Mouse (Mus musculus): ENCODE measurements around the gene Pax6. TPM values are rescaled to one million over a fixed set of nuclear protein-coding genes. Genes with fewer than 3 reads are reported as not detected.

Gene Pax6
- not detected in 2 replicates for polyA plus RNA-seq (2012; rRNA removed; ENCODE audit: low replicate concordance)

DNA sequence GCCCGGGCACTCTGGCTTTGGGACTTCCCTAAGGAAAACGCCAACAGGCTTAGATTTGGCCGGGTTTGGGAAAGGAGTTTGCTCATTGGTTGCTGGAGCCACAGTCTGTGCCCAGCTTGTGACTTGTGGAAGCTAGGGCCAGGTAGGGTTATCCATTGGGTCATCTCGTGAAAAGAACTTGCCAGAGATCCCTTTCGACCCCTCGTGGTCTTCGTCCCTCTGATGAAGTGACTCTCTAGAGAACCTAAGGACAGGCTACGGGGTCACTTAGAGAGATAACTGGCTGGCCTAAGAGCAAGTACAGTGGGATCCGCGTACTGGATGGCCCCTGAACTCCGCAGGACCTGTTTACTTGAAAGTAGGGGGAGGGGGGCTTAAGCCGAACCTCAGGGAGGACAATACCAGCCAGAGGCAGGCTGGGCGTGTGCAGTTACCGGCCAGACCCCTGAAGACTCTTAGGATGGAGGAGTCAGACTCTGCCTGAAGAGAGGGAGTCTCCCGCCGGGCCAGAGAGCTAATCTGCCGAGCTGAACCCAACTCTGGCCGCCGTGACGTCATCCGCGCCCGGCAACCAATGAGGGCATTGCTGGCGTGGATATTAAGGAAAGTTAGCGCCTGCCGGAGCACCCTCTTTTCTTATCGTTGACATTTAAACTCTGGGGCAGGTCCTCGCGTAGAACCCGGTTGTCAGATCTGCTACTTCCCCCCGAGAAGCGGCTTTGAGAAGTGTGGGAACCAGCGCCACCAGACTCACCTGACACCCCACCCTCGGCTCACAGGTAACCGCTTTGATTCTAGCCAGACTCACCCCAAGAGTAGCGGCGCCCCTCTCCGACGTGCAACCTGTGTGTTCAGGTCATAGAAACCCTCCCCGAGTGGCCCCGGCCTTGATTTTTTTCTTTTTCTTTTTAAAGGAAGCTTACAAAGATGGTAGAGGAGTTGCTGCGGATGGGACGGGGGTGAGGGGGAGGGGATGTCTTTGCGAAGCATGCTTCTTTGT is at the start of gene Pax6:
Pax6 (plus strand) TSS at position 630 of the 1,000 bp plus-strand sequence.

Other genes starting within 250 kb of the Pax6 start
- 3.3 and 4.1 TPM in 2 replicates for gene Elp4, start 235.7 kb downstream of the Pax6 start, polyA plus RNA-seq (2012; rRNA removed; ENCODE audit: low replicate concordance)
- gene Immp1l, start 235.7 kb downstream of the Pax6 start, polyA plus RNA-seq (2012; rRNA removed; ENCODE audit: low replicate concordance), result 15.4 and 23.5 TPM in 2 replicates